Mouse (Mus musculus) forebrain, embryonic 10.5 days (tissue): ENCODE measurements around the gene Tyr. TPM values are rescaled to one million over a fixed set of nuclear protein-coding genes. Genes with fewer than 3 reads are reported as not detected.
"Not testable (repeated sequence)": the region's sequence is repeated elsewhere in the genome, so short reads cannot be mapped to it uniquely, and the experiment has no call there.

ENCODE experiments used
- DNase-seq: peaks from one replicate; pipeline ENCODE4 v3.0.0-alpha.2; 2017; ENCODE audit warnings: low spot score; ENCODE audit errors: extremely low spot score
- H3K27ac ChIP-seq: fragments of 300-500 bp; sonication (generic); 2 replicates; pipeline ENCODE4 v1.5.1; 2016; ENCODE audit warnings: mild to moderate bottlenecking
- H3K27me3 ChIP-seq: fragments of 300-500 bp; sonication (generic); 2 replicates; pipeline ENCODE4 v1.6.1; 2016; ENCODE audit warnings: mild to moderate bottlenecking; ENCODE audit not compliant: poor library complexity, severe bottlenecking
- H3K36me3 ChIP-seq: fragments of 300-500 bp; sonication (generic); replicated peaks from 2 replicates; pipeline ENCODE4 v1.6.1; 2016; ENCODE audit warnings: mild to moderate bottlenecking, moderate library complexity
- H3K4me1 ChIP-seq: fragments of 300-500 bp; sonication (generic); 2 replicates; pipeline ENCODE4 v1.6.1; 2016
- H3K4me3 ChIP-seq: fragments of 300-500 bp; sonication (generic); 2 replicates; pipeline ENCODE4 v1.5.1; 2016; ENCODE audit warnings: mild to moderate bottlenecking, moderate library complexity
- H3K9me3 ChIP-seq: fragments of 300-500 bp; sonication (generic); 2 replicates; pipeline ENCODE4 v1.6.1; 2016; ENCODE audit warnings: mild to moderate bottlenecking, moderate library complexity
- WGBS: fragments of 180-500 bp; shearing (Covaris S2); methylation state at CpG from one replicate; pipeline ENCODE4 v1.1.7; 2016; 5-methylcytosine and 5-hydroxymethylcytosine counted together
- polyA plus RNA-seq: library from polyadenylated mRNA; unstranded; fragments of >200 nt; fragmentation: Nextera tagmentation; extraction: Ambion mirVana; gene quantifications from 2 replicates; pipeline ENCODE4 v1.2.1, GENCODE M21; 2016

The Tyr gene
- 0.51 and 1.9 TPM in 2 replicates for polyA plus RNA-seq

- Histone ChIP-seq H3K4me3 (no peak within 1 kb of the TSS), H3K27ac (no peak within 1 kb of the TSS), H3K4me1 (peaks cover 5% of the 10 kb centered on the region; the same call in 1 of the 2 replicates), H3K36me3 (no peaks in the 10 kb centered on the region), H3K27me3 (no peaks in the 10 kb centered on the region), H3K9me3 (no peaks in the 10 kb centered on the region)
- DNase-seq, result no peak
These were observed at the start of gene Tyr for GRCm38 (mm10) chr7:87493412-87493811. Tyr (minus strand) TSS chr7:87493512.

GRCm38 (mm10) chr7:87539031-87539430 lies 45.7 kb upstream of the Tyr start:
- Histone ChIP-seq H3K9me3 (no peaks in the 10 kb centered on the region), H3K4me1 (no peaks in the 10 kb centered on the region), H3K4me3 (no peak overlapping the region), H3K27ac (no peak overlapping the region), H3K27me3 (no peaks in the 10 kb centered on the region), H3K36me3 (no peaks in the 10 kb centered on the region)
- no peak for DNase-seq

DNA sequence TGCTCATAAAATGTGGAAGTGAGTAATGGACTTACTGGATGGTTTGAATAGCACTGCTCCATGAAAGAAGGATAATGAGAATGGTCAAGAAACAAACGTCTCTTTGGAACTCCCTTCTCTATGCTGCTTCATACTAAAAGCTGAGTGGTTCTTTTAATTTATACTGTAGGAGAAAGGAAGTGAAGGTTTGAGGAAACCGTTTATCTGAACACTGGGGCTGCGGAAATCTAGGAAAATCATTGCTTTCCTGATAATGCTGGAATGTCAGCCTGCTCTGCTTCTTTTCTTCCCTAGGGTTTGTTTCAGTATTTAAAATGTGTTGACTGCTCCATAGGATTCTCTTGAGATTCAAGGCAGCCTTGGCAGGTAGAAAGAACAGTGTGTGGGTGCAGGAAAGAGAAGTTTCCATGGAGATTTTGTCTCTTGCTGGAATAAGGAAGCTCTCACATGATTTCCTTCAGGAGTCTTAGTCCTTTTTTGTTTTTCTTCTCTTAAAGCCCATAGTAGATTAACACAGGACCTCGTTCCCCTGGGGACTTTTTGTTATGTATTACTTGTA lies 891 bp upstream of the Tyr start:
- Histone ChIP-seq H3K36me3 (no peaks in the 10 kb centered on the region), H3K27ac (no peak overlapping the region), H3K27me3 (no peaks in the 10 kb centered on the region), H3K4me1 (peaks cover 5% of the 10 kb centered on the region; the same call in 1 of the 2 replicates), H3K9me3 (no peaks in the 10 kb centered on the region), H3K4me3 (no peak overlapping the region)
- 17% methylated on average over 4 of the region's 4 CpGs for WGBS
- no peak for DNase-seq

GRCm38 (mm10) chr7:87488024-87488423 lies 5.3 kb downstream of the Tyr start:
- Histone ChIP-seq H3K36me3 (no peaks in the 10 kb centered on the region), H3K27ac (no peak overlapping the region), H3K9me3 (no peaks in the 10 kb centered on the region), H3K4me1 (no peaks in the 10 kb centered on the region), H3K4me3 (no peak overlapping the region), H3K27me3 (no peaks in the 10 kb centered on the region)
- 83% methylated on average over 3 of the region's 3 CpGs for WGBS
- DNase-seq, result no peak

GRCm38 (mm10) chr7:87413271-87413670 lies 80.0 kb downstream of the Tyr start:
- Histone ChIP-seq H3K27ac (no peak overlapping the region), H3K36me3 (no peaks in the 10 kb centered on the region), H3K4me1 (no peaks in the 10 kb centered on the region), H3K9me3 (no peaks in the 10 kb centered on the region), H3K4me3 (no peak overlapping the region), H3K27me3 (no peaks in the 10 kb centered on the region)
- DNase-seq, result no peak
- WGBS, result 81% methylated on average over 1 of the region's 1 CpGs

GRCm38 (mm10) chr7:87411373-87411772 lies 81.9 kb downstream of the Tyr start:
- H3K4me3 ChIP-seq, H3K36me3 ChIP-seq, H3K27ac ChIP-seq, H3K9me3 ChIP-seq, H3K4me1 ChIP-seq, H3K27me3 ChIP-seq, DNase-seq: not testable (repeated sequence)
- 7% methylated on average over 4 of the region's 4 CpGs for WGBS

DNA sequence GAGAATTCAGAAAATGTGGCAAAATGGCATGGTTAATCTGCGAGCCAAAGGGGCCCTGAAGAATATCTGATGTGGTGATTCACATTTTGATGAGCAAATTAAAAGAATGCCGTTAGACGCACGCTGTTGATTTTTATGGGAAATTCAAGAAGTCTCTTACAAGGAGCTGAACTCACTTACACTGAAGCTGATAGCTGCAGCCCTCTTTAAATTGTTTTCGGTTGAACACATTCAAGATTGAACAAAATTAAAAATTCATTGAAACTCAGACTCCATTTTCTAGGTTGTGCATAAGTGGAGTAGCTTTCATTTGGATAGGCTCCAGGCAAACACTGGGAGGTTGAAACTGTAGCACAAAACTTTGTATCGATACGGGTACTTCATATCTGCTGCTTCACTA lies 96.3 kb downstream of the Tyr start:
- H3K27me3 ChIP-seq, result no peaks in the 10 kb centered on the region
- 94% methylated on average over 7 of the region's 7 CpGs for WGBS

GRCm38 (mm10) chr7:87374935-87375334 lies 118.4 kb downstream of the Tyr start:
- no peaks in the 10 kb centered on the region for H3K4me1 ChIP-seq
- H3K27me3 ChIP-seq, result no peaks in the 10 kb centered on the region
- WGBS, result 70% methylated on average over 2 of the region's 2 CpGs
- 0 out of 2 replicates have a peak, but pooled peaks cover 3% of the 10 kb centered on the region for H3K36me3 ChIP-seq
- DNase-seq, result no peak
- H3K4me3 ChIP-seq, result no peak overlapping the region
- H3K27ac ChIP-seq, result no peak overlapping the region
- H3K9me3 ChIP-seq, result no peaks in the 10 kb centered on the region

More for the DNA sequence above, 96.3 kb downstream of the Tyr start:
- Histone ChIP-seq H3K36me3 (no peaks in the 10 kb centered on the region), H3K4me3 (no peak overlapping the region), H3K9me3 (no peaks in the 10 kb centered on the region), H3K27ac (no peak overlapping the region), H3K4me1 (no peaks in the 10 kb centered on the region)
- DNase-seq, result no peak

Other genes with a start within 250 kb of the Tyr start
- gene Nox4, start 247.4 kb downstream of the Tyr start, polyA plus RNA-seq, result 3.6 and 4.0 TPM in 2 replicates
- gene Grm5, start 90.7 kb upstream of the Tyr start, polyA plus RNA-seq, result 0.07 TPM in 1 of 2 replicates, not detected in the other